Mouse (Mus musculus) heart, embryonic 12.5 days (tissue): ENCODE measurements around the gene B3galt5. TPM values are rescaled to one million over a fixed set of nuclear protein-coding genes. Genes with fewer than 3 reads are reported as not detected.

Experiments
- ATAC-seq: fragments of 200-750 bp; cut with Nextera tagmentation; 2 replicates; pipeline ENCODE4 v1.8.0; 2017; ENCODE audit warnings: moderate TSS enrichment, moderate library complexity; ENCODE audit not compliant: insufficient number of reproducible peaks, low FRiP score
- H3K27ac ChIP-seq: fragments of 300-500 bp; sonication (generic); 2 replicates; pipeline ENCODE4 v1.5.1; 2016; ENCODE audit warnings: mild to moderate bottlenecking, moderate library complexity; ENCODE audit not compliant: poor library complexity, severe bottlenecking
- H3K27me3 ChIP-seq: fragments of 300-500 bp; sonication (generic); replicated peaks from 2 replicates; pipeline ENCODE4 v1.6.1; 2016; ENCODE audit warnings: mild to moderate bottlenecking, moderate library complexity
- H3K36me3 ChIP-seq: fragments of 300-500 bp; sonication (generic); 2 replicates; pipeline ENCODE4 v1.6.1; 2016; ENCODE audit warnings: mild to moderate bottlenecking, moderate library complexity
- H3K4me1 ChIP-seq: fragments of 300-500 bp; sonication (generic); replicated peaks from 2 replicates; pipeline ENCODE4 v1.6.1; 2016; ENCODE audit warnings: mild to moderate bottlenecking
- H3K4me2 ChIP-seq: fragments of 300-500 bp; sonication (generic); 2 replicates; pipeline ENCODE4 v1.6.1; 2016; ENCODE audit warnings: mild to moderate bottlenecking, moderate library complexity
- H3K4me3 ChIP-seq: fragments of 300-500 bp; sonication (generic); 2 replicates; pipeline ENCODE4 v1.5.1; 2016; ENCODE audit warnings: mild to moderate bottlenecking
- H3K9ac ChIP-seq: fragments of 300-500 bp; sonication (generic); 2 replicates; pipeline ENCODE4 v1.6.1; 2016; ENCODE audit warnings: mild to moderate bottlenecking, moderate library complexity
- H3K9me3 ChIP-seq: fragments of 300-500 bp; sonication (generic); replicated peaks from 2 replicates; pipeline ENCODE4 v1.6.1; 2016; ENCODE audit warnings: mild to moderate bottlenecking, moderate library complexity
- WGBS: fragments of 180-500 bp; shearing (Covaris S2); methylation state at CpG from one replicate; pipeline ENCODE4 v1.1.7; 2016; 5-methylcytosine and 5-hydroxymethylcytosine counted together
- polyA plus RNA-seq: library from polyadenylated mRNA; unstranded; fragments of >200 nt; fragmentation: Nextera tagmentation; extraction: Ambion mirVana; gene quantifications from 2 replicates; pipeline ENCODE4 v1.2.1, GENCODE M21; 2016

B3galt5 gene
- polyA plus RNA-seq, 1 experiment from 2014 or later: not detected

- Histone ChIP-seq H3K4me3 (no peak overlapping the region), H3K9ac (no peak overlapping the region), H3K4me1 (peaks cover 12% of the 10 kb centered on the region), H3K27ac (no peak overlapping the region), H3K27me3 (no peaks in the 10 kb centered on the region), H3K36me3 (peaks cover 58% of the 10 kb centered on the region), H3K9me3 (no peaks in the 10 kb centered on the region), H3K4me2 (no peak overlapping the region)
- no peak for ATAC-seq
- WGBS: 75% methylated on average over 3 of the region's 3 CpGs
Measured at GRCm38 (mm10) chr16:96221959-96222358, 13.6 kb upstream of the B3galt5 start.

GRCm38 (mm10) chr16:96222452-96222851 is 13.1 kb upstream of the B3galt5 start:
- peaks cover 63% of the 10 kb centered on the region for H3K36me3 ChIP-seq
- H3K9ac ChIP-seq: no peak overlapping the region
- no peaks in the 10 kb centered on the region for H3K9me3 ChIP-seq
- H3K4me3 ChIP-seq: no peak overlapping the region
- ATAC-seq: no peak
- no peaks in the 10 kb centered on the region for H3K27me3 ChIP-seq
- WGBS: 71% methylated on average over 1 of the region's 1 CpGs
- H3K27ac ChIP-seq: no peak overlapping the region
- peaks cover 12% of the 10 kb centered on the region for H3K4me1 ChIP-seq
- H3K4me2 ChIP-seq: no peak overlapping the region

GRCm38 (mm10) chr16:96228438-96228837 is 7.2 kb upstream of the B3galt5 start:
- Histone ChIP-seq H3K27ac (no peak overlapping the region), H3K27me3 (no peaks in the 10 kb centered on the region), H3K4me3 (no peak overlapping the region), H3K9ac (no peak overlapping the region), H3K9me3 (no peaks in the 10 kb centered on the region), H3K36me3 (peaks cover 47% of the 10 kb centered on the region), H3K4me1 (0 out of 2 replicates have a peak, but pooled peaks cover 5% of the 10 kb centered on the region), H3K4me2 (no peak overlapping the region)
- no peak for ATAC-seq
- WGBS: 76% methylated on average over 13 of the region's 13 CpGs

GRCm38 (mm10) chr16:96229044-96229555 is 6.5 kb upstream of the B3galt5 start:
- 45% methylated on average over 8 of the region's 8 CpGs for WGBS
- ATAC-seq: no peak
- H3K9me3 ChIP-seq: no peaks in the 10 kb centered on the region
- peak overlapping the region; percentile 39 for H3K27ac ChIP-seq
- 0 out of 2 replicates have a peak, but pooled peaks cover 5% of the 10 kb centered on the region for H3K4me1 ChIP-seq
- no peaks in the 10 kb centered on the region for H3K27me3 ChIP-seq
- no peak overlapping the region for H3K9ac ChIP-seq
- H3K4me3 ChIP-seq: no peak overlapping the region
- H3K4me2 ChIP-seq: no peak overlapping the region
- H3K36me3 ChIP-seq: peaks cover 43% of the 10 kb centered on the region

GRCm38 (mm10) chr16:96230411-96230810 is 5.2 kb upstream of the B3galt5 start:
- Histone ChIP-seq H3K27ac (no peak overlapping the region), H3K9me3 (no peaks in the 10 kb centered on the region), H3K4me2 (no peak overlapping the region), H3K36me3 (peaks cover 30% of the 10 kb centered on the region), H3K4me3 (no peak overlapping the region), H3K27me3 (no peaks in the 10 kb centered on the region), H3K9ac (no peak overlapping the region), H3K4me1 (0 out of 2 replicates have a peak, but pooled peaks cover 5% of the 10 kb centered on the region)
- 34% methylated on average over 11 of the region's 11 CpGs for WGBS
- ATAC-seq: peak; percentile 61; the same call in 1 of the 2 replicates

- whole genome bisulfite sequencing: 83% methylated on average over 4 of the region's 4 CpGs
- H3K9ac ChIP-seq: no peak overlapping the region
Measured at GRCm38 (mm10) chr16:96231251-96231650, 4.3 kb upstream of the B3galt5 start.

GRCm38 (mm10) chr16:96231974-96232373 is 3.6 kb upstream of the B3galt5 start:
- H3K36me3 ChIP-seq: peaks cover 14% of the 10 kb centered on the region
- H3K27me3 ChIP-seq: no peaks in the 10 kb centered on the region
- no peak overlapping the region for H3K27ac ChIP-seq
- no peaks in the 10 kb centered on the region for H3K9me3 ChIP-seq
- no peak overlapping the region for H3K4me3 ChIP-seq
- H3K4me1 ChIP-seq: 0 out of 2 replicates have a peak, but pooled peaks cover 5% of the 10 kb centered on the region
- no peak overlapping the region for H3K9ac ChIP-seq
- no peak overlapping the region for H3K4me2 ChIP-seq
- no peak for ATAC-seq
- WGBS: 82% methylated on average over 8 of the region's 8 CpGs

More at GRCm38 (mm10) chr16:96231251-96231650, 4.3 kb upstream of the B3galt5 start:
- H3K4me1 ChIP-seq: 0 out of 2 replicates have a peak, but pooled peaks cover 5% of the 10 kb centered on the region
- H3K4me3 ChIP-seq: no peak overlapping the region
- H3K27ac ChIP-seq: no peak overlapping the region
- H3K4me2 ChIP-seq: no peak overlapping the region
- H3K9me3 ChIP-seq: no peaks in the 10 kb centered on the region
- peaks cover 22% of the 10 kb centered on the region for H3K36me3 ChIP-seq
- no peak for ATAC-seq
- H3K27me3 ChIP-seq: no peaks in the 10 kb centered on the region

GRCm38 (mm10) chr16:96233996-96234395 is 1.6 kb upstream of the B3galt5 start:
- 82% methylated on average over 8 of the region's 8 CpGs for WGBS
- no peak overlapping the region for H3K9ac ChIP-seq
- no peak overlapping the region for H3K27ac ChIP-seq
- no peaks in the 10 kb centered on the region for H3K27me3 ChIP-seq
- 0 out of 2 replicates have a peak, but pooled peaks cover 3% of the 10 kb centered on the region for H3K4me1 ChIP-seq
- H3K4me2 ChIP-seq: no peak overlapping the region
- no peaks in the 10 kb centered on the region for H3K9me3 ChIP-seq
- no peak overlapping the region for H3K4me3 ChIP-seq
- H3K36me3 ChIP-seq: no peaks in the 10 kb centered on the region
- ATAC-seq: no peak

GRCm38 (mm10) chr16:96244496-96244895 is 8.9 kb downstream of the B3galt5 start:
- H3K9ac ChIP-seq: no peak overlapping the region
- WGBS: 80% methylated on average over 6 of the region's 6 CpGs
- ATAC-seq: no peak

GRCm38 (mm10) chr16:96249635-96250034 is 14.0 kb downstream of the B3galt5 start:
- no peaks in the 10 kb centered on the region for H3K27me3 ChIP-seq
- H3K4me2 ChIP-seq: no peak overlapping the region
- H3K4me1 ChIP-seq: no peaks in the 10 kb centered on the region
- no peak overlapping the region for H3K27ac ChIP-seq
- no peaks in the 10 kb centered on the region for H3K36me3 ChIP-seq
- 64% methylated on average over 7 of the region's 7 CpGs for WGBS
- H3K9me3 ChIP-seq: peaks cover 7% of the 10 kb centered on the region
- no peak for ATAC-seq
- H3K4me3 ChIP-seq: no peak overlapping the region
- H3K9ac ChIP-seq: no peak overlapping the region

More at GRCm38 (mm10) chr16:96244496-96244895, 8.9 kb downstream of the B3galt5 start:
- H3K9me3 ChIP-seq: peaks cover 7% of the 10 kb centered on the region
- no peaks in the 10 kb centered on the region for H3K36me3 ChIP-seq
- no peak overlapping the region for H3K27ac ChIP-seq
- no peak overlapping the region for H3K4me3 ChIP-seq
- no peaks in the 10 kb centered on the region for H3K27me3 ChIP-seq
- H3K4me2 ChIP-seq: no peak overlapping the region
- no peaks in the 10 kb centered on the region for H3K4me1 ChIP-seq

- H3K9me3 ChIP-seq: peaks cover 7% of the 10 kb centered on the region
- no peak overlapping the region for H3K4me3 ChIP-seq
- no peak overlapping the region for H3K27ac ChIP-seq
- no peaks in the 10 kb centered on the region for H3K27me3 ChIP-seq
- WGBS: 92% methylated on average over 1 of the region's 1 CpGs
- no peaks in the 10 kb centered on the region for H3K36me3 ChIP-seq
- H3K9ac ChIP-seq: no peak overlapping the region
- no peak overlapping the region for H3K4me2 ChIP-seq
- no peak for ATAC-seq
- no peaks in the 10 kb centered on the region for H3K4me1 ChIP-seq
Measured at GRCm38 (mm10) chr16:96252146-96252545, 16.5 kb downstream of the B3galt5 start.

- Histone ChIP-seq H3K9me3 (no peaks in the 10 kb centered on the region), H3K4me3 (no peak overlapping the region), H3K36me3 (no peaks in the 10 kb centered on the region), H3K9ac (no peak overlapping the region), H3K4me2 (no peak overlapping the region), H3K27me3 (no peaks in the 10 kb centered on the region), H3K4me1 (no peaks in the 10 kb centered on the region), H3K27ac (no peak overlapping the region)
- ATAC-seq: no peak
- 86% methylated on average over 8 of the region's 8 CpGs for WGBS
Measured at GRCm38 (mm10) chr16:96258429-96258828, 22.8 kb downstream of the B3galt5 start.
